Mouse (Mus musculus) testis, adult 2 months (tissue): ENCODE results near the gene Mxra7.
"Not testable (repeated sequence)": the region's sequence is repeated elsewhere in the genome, so short reads cannot be mapped to it uniquely, and the experiment has no call there.

Source experiments
- CTCF ChIP-seq: fragments of 200-500 bp; IDR thresholded peaks from 2 replicates; pipeline ENCODE4 v1.5.1; 2012; ENCODE audit warnings: low read depth, mild to moderate bottlenecking, inconsistent platforms, low read length, moderate library complexity; ENCODE audit not compliant: control insufficient read depth, insufficient read depth, insufficient replicate concordance
- POLR2A ChIP-seq: fragments of 200-500 bp; IDR thresholded peaks from 2 replicates; pipeline ENCODE4 v1.6.1; 2012; ENCODE audit warnings: low read depth, mild to moderate bottlenecking, inconsistent platforms, low read length, moderate library complexity; ENCODE audit not compliant: control insufficient read depth

DNA sequence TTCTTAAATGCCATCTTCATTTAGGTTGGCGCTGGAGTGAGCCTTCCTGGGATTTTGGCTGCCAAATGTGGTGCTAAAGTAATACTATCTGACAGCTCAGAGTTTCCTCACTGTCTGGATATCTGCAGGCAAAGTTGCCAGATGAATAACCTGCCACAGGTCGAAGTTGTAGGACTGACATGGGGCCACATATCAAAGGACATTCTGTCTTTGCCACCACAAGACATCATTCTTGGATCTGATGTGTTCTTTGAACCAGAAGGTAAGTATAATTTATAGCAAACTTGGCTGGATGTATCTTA lies 21.0 kb upstream of the Mxra7 start:
- not testable (repeated sequence) for TF ChIP-seq CTCF, POLR2A
